Mouse (Mus musculus) kidney, embryonic 15.5 days (tissue): ENCODE measurements around the gene Sele. TPM values are rescaled to one million over a fixed set of nuclear protein-coding genes. Genes with fewer than 3 reads are reported as not detected.

Experiments
- ATAC-seq: fragments of 200-750 bp; cut with Nextera tagmentation; replicated peaks from 2 replicates; pipeline ENCODE4 v1.8.0; 2017; ENCODE audit warnings: moderate TSS enrichment; ENCODE audit not compliant: low FRiP score
- H3K27ac ChIP-seq: fragments of 300-500 bp; sonication (generic); 2 replicates; pipeline ENCODE4 v1.5.1; 2015; ENCODE audit warnings: mild to moderate bottlenecking, inconsistent platforms
- H3K27me3 ChIP-seq: fragments of 300-500 bp; sonication (generic); 2 replicates; pipeline ENCODE4 v1.6.1; 2015; ENCODE audit warnings: inconsistent platforms
- H3K36me3 ChIP-seq: fragments of 300-500 bp; sonication (generic); 2 replicates; pipeline ENCODE4 v1.6.1; 2015; ENCODE audit warnings: inconsistent platforms
- H3K4me1 ChIP-seq: fragments of 300-500 bp; sonication (generic); 2 replicates; pipeline ENCODE4 v1.6.1; 2015; ENCODE audit warnings: inconsistent platforms
- H3K4me2 ChIP-seq: fragments of 300-500 bp; sonication (generic); 2 replicates; pipeline ENCODE4 v1.6.1; 2015; ENCODE audit warnings: moderate library complexity, mild to moderate bottlenecking, inconsistent platforms
- H3K4me3 ChIP-seq: fragments of 300-500 bp; sonication (generic); replicated peaks from 2 replicates; pipeline ENCODE4 v1.5.1; 2015; ENCODE audit warnings: mild to moderate bottlenecking, inconsistent platforms
- H3K9ac ChIP-seq: fragments of 300-500 bp; sonication (generic); 2 replicates; pipeline ENCODE4 v1.6.1; 2015; ENCODE audit warnings: mild to moderate bottlenecking, inconsistent platforms
- H3K9me3 ChIP-seq: fragments of 300-500 bp; sonication (generic); replicated peaks from 2 replicates; pipeline ENCODE4 v1.6.1; 2016; ENCODE audit warnings: inconsistent platforms
- WGBS: fragments of 180-500 bp; shearing (Covaris S2); methylation state at CpG from one replicate; pipeline ENCODE4 v1.1.7; 2015; ENCODE audit warnings: mixed read lengths; 5-methylcytosine and 5-hydroxymethylcytosine counted together
- polyA plus RNA-seq: library from polyadenylated mRNA; unstranded; fragments of >200 nt; fragmentation: Nextera tagmentation; extraction: Ambion mirVana; gene quantifications from 2 replicates; pipeline ENCODE4 v1.2.1, GENCODE M21; 2015

Sele gene
- polyA plus RNA-seq, 1 experiment from 2014 or later = 0.17 TPM

DNA sequence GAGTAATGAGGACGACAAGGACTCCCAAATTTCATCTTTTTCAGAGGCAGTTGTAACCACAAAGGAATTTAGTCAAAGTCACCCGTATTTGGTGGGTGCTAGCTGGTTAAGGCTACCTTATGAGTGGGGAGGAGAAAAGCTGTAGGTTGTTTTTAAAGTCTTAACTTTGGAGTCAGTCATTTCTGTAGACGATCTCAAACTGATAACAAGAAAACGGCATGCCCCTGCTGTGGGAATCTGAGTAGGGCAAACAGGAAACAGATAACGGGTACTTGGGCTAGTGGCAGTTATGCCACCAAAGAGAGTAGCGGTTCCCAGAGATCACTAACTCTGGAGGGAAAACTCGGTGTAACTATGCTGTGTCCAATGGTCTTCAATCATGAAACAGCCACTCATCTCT, 25.8 kb downstream of the Sele start:
- H3K9ac ChIP-seq = no peak overlapping the region
- H3K27ac ChIP-seq = no peak overlapping the region
- H3K4me1 ChIP-seq = no peaks in the 10 kb centered on the region
- no peaks in the 10 kb centered on the region for H3K27me3 ChIP-seq
- no peak for ATAC-seq
- no peaks in the 10 kb centered on the region for H3K9me3 ChIP-seq
- H3K4me2 ChIP-seq = no peak overlapping the region
- H3K4me3 ChIP-seq = no peak overlapping the region
- WGBS = 83% methylated on average over 7 of the region's 7 CpGs
- no peaks in the 10 kb centered on the region for H3K36me3 ChIP-seq

DNA sequence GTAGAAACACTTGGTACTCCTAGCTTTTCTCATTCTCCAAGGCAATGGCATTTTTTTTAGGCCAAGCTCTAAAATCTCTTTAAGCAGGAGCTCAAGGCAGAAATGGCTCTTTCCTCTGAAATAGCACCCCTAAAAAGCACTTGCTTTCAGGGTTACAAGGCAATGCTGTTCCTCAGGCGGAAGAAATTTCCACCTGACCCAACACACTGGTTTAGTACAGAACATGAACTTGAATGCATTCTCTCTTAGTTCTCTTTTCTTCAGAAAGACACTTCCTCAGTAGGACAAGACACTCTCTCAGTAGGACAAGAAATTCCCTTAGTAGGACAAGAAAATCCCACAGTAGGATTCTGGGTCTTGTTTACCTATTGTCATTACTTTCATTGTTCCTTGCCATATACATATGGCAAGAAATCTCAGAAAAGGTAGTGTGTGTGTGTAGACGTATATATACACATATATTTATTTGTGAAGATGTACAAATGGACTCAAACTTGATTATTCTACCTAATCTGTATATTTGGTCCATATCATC, 26.6 kb downstream of the Sele start:
- Histone ChIP-seq H3K4me3 (no peak overlapping the region), H3K27ac (no peak overlapping the region), H3K9ac (no peak overlapping the region), H3K9me3 (no peaks in the 10 kb centered on the region), H3K4me2 (no peak overlapping the region), H3K27me3 (no peaks in the 10 kb centered on the region), H3K4me1 (no peaks in the 10 kb centered on the region), H3K36me3 (no peaks in the 10 kb centered on the region)
- ATAC-seq = no peak
- 91% methylated on average over 2 of the region's 2 CpGs for WGBS

DNA sequence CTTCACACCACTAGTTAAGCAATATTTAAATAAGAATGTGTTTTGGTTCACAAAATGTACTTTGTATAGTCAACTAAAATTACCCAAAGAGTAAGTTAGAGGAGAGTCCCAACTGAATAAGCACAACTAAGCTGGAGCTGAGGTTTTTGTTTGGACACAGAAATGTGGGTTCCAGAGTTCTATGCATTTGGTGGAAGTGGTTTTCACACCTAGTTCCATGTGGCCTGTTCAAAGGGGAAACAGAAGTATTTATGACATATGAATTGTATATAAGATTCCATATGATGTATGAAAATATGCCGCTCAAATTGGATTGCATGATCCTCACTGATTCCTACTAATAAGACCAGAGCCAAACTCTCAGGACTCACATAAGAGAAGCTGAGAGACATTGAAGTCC, 27.4 kb downstream of the Sele start:
- Histone ChIP-seq H3K4me3 (no peak overlapping the region), H3K36me3 (no peaks in the 10 kb centered on the region)
- WGBS = 97% methylated on average over 1 of the region's 1 CpGs

DNA sequence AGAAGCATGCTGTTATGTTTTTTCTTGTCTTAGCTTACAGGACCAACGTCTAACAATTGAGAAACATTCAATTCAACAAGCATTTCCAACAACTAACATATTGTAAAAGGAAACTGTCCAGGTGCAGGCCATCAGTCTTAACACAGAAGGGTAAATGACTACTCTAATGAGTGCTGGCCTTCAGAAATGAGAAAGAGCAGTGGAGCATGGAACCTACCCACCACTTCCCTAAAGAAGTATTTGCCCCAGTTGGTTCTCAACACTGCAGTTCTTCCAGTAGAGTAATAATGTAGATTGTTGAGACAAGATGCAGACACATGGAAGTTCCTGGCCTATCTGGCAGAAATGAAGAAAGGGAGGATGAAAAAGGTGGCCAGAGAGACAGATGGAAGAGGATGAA, 28.4 kb downstream of the Sele start:
- Histone ChIP-seq H3K9me3 (no peaks in the 10 kb centered on the region), H3K4me1 (no peaks in the 10 kb centered on the region), H3K4me2 (no peak overlapping the region), H3K4me3 (no peak overlapping the region), H3K27me3 (no peaks in the 10 kb centered on the region), H3K27ac (no peak overlapping the region), H3K36me3 (no peaks in the 10 kb centered on the region), H3K9ac (no peak overlapping the region)
- WGBS = 38% methylated on average over 1 of the region's 1 CpGs
- ATAC-seq = no peak

More for the DNA sequence above, 27.4 kb downstream of the Sele start:
- no peaks in the 10 kb centered on the region for H3K9me3 ChIP-seq
- H3K27me3 ChIP-seq = no peaks in the 10 kb centered on the region
- H3K27ac ChIP-seq = no peak overlapping the region
- no peak overlapping the region for H3K4me2 ChIP-seq
- ATAC-seq = no peak
- H3K9ac ChIP-seq = no peak overlapping the region
- H3K4me1 ChIP-seq = no peaks in the 10 kb centered on the region

DNA sequence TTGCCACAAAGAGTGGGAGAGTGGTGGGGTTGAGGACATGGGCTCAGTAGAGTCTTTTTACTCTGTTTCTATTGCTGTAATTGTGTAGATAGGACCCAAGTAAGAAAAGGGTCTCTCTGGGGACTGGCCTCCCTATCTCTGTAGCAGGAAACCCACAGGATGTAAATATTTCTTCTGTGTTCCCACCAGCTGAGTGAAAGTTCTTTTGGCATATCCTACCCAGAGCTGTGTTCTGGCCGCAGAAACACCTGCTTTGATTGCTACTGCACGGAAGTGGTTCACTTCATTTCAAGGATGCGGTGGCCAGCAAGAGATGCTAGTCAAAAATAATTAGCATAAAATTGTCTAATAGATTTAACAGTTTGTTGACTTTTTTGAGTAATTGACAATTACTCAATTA, 29.0 kb downstream of the Sele start:
- H3K27me3 ChIP-seq = no peaks in the 10 kb centered on the region
- no peaks in the 10 kb centered on the region for H3K36me3 ChIP-seq
- H3K9me3 ChIP-seq = no peaks in the 10 kb centered on the region
- no peak overlapping the region for H3K9ac ChIP-seq
- 91% methylated on average over 3 of the region's 3 CpGs for WGBS
- no peak overlapping the region for H3K4me2 ChIP-seq
- ATAC-seq = no peak
- no peak overlapping the region for H3K4me3 ChIP-seq
- no peaks in the 10 kb centered on the region for H3K4me1 ChIP-seq
- no peak overlapping the region for H3K27ac ChIP-seq

DNA sequence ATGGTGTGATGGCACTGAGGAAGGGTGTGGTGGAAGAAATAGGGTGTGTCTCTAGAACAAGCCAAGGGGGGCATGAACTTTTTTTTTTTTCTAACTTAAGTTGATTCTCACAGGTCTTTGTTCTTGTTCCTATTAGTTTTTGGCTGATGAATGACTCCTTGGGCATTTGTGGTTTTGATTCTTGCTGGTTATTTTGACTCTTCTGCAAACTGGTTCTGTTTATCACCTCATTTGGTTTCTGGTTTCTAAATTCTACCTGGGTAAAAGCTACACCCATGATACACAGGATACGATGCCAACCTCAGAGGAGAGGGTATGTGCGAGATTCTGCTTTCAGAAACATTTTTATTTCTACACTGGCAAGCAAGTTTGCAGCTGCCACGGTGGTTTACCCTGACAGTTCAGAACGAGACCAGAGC, 30.3 kb downstream of the Sele start:
- Histone ChIP-seq H3K4me3 (no peak overlapping the region), H3K27ac (no peak overlapping the region), H3K9ac (no peak overlapping the region), H3K36me3 (no peaks in the 10 kb centered on the region), H3K4me2 (no peak overlapping the region), H3K9me3 (no peaks in the 10 kb centered on the region), H3K27me3 (no peaks in the 10 kb centered on the region), H3K4me1 (no peaks in the 10 kb centered on the region)
- no peak for ATAC-seq
- 93% methylated on average over 4 of the region's 4 CpGs for WGBS

DNA sequence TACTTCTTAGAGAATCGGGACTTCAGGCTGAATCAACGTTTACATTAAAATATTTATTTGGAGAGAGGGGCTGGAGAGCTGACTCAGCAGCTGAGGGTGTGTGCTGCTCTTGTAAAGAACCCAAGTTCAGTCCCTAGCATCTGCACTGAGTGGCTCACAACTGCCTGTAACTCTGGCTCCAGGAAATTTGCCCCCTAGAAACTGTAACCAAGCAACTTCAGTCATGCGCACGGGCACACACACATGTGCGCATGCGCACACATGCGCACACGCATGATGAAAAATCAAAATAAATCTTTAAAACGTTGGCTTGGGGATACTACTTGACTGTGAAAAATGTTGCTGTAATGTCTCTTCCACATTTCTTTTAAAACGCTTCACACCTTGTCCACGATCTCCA, 31.1 kb downstream of the Sele start:
- Histone ChIP-seq H3K27ac (no peak overlapping the region), H3K9me3 (no peaks in the 10 kb centered on the region), H3K27me3 (no peaks in the 10 kb centered on the region), H3K36me3 (no peaks in the 10 kb centered on the region), H3K9ac (no peak overlapping the region), H3K4me3 (no peak overlapping the region), H3K4me1 (no peaks in the 10 kb centered on the region), H3K4me2 (no peak overlapping the region)
- 84% methylated on average over 11 of the region's 11 CpGs for WGBS
- no peak for ATAC-seq

DNA sequence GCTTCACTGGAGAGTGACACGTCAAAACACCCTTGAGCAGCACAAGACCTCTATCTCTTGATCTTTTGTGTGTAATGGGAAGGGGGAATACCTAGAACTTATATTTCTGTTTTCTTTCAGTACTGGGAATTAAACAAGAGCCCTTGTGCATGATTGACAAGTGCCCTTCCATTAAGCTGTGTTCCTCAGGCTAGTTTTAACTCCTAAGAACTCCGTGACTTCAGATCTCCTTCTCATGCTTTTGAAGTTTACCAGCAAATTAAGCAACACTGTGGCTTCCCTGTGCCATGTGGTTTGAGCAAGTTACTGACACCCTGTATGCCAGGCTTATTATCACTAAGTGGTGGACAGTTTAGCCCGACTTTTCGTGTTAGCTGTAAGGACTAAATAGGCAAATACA, 35.0 kb downstream of the Sele start:
- H3K4me1 ChIP-seq = no peaks in the 10 kb centered on the region
- no peak overlapping the region for H3K27ac ChIP-seq
- no peak overlapping the region for H3K9ac ChIP-seq
- H3K9me3 ChIP-seq = no peaks in the 10 kb centered on the region
- ATAC-seq = no peak
- 91% methylated on average over 4 of the region's 4 CpGs for WGBS
- H3K4me2 ChIP-seq = no peak overlapping the region
- H3K4me3 ChIP-seq = no peak overlapping the region
- H3K36me3 ChIP-seq = no peaks in the 10 kb centered on the region
- H3K27me3 ChIP-seq = no peaks in the 10 kb centered on the region

DNA sequence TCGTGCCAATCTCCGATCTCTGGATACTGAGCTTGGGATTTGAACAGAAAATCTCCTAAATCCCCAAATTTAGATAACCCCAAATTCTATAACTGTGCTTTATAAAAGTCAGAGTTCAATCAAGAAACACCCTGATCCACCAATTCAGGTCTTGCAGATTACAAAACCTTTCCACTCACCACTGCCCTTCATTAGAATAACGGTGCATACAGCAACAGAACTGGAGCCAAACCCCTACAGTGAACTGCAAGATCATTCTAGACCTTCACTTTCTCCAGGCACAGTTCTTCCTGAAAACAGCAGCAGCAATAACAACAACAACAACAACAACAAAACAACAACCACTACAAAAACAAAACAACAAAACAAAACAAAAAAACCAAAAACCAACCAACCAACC, 38.8 kb downstream of the Sele start:
- Histone ChIP-seq H3K9me3 (no peaks in the 10 kb centered on the region), H3K27ac (no peak overlapping the region), H3K4me3 (no peak overlapping the region), H3K4me1 (no peaks in the 10 kb centered on the region), H3K4me2 (no peak overlapping the region), H3K9ac (no peak overlapping the region), H3K36me3 (no peaks in the 10 kb centered on the region), H3K27me3 (no peaks in the 10 kb centered on the region)
- ATAC-seq = no peak
- 86% methylated on average over 3 of the region's 3 CpGs for WGBS

DNA sequence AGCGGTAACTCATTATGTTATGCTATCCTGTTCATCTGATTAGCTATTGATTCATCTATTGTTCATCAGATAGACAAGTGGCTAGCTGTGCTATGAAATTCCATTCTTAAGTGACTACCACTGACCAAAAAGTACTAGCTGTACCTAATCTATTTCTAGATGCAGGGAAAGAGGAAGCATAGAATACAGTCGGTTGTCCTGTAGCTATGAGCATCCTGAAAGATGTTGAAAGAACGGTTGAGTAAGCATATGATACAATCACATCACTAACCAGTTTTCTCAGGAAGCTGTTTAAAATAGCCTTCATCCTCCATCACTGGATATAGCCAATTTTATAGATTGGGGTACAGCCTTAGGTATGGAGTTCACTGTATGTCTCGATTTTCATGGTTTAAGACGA, 39.8 kb downstream of the Sele start:
- Histone ChIP-seq H3K4me2 (no peak overlapping the region), H3K27me3 (no peaks in the 10 kb centered on the region), H3K36me3 (no peaks in the 10 kb centered on the region), H3K27ac (no peak overlapping the region), H3K9ac (no peak overlapping the region), H3K4me1 (no peaks in the 10 kb centered on the region), H3K9me3 (no peaks in the 10 kb centered on the region), H3K4me3 (no peak overlapping the region)
- no peak for ATAC-seq
- WGBS = 92% methylated on average over 5 of the region's 5 CpGs

DNA sequence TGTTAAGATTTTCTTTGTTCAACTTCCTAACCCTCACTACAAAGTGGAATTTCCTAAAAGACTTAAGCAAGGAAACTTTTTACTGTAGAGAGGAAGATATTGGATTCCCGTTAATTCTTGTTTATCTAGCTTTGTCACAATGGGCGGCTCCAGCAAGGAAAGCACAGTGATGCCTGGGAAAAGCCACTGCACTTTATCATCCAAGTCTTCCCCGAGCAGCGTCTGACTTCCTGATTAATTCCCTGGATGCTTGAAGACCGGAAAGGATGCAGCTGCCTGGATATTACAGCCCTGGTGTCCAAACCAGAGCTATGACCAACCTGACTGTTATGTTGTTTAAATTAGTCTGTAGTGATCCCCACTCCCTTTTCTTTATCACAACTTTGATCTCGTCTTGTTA, 48.7 kb downstream of the Sele start:
- Histone ChIP-seq H3K4me1 (no peaks in the 10 kb centered on the region), H3K4me3 (no peak overlapping the region), H3K9me3 (no peaks in the 10 kb centered on the region), H3K36me3 (no peaks in the 10 kb centered on the region), H3K9ac (no peak overlapping the region), H3K27ac (no peak overlapping the region), H3K4me2 (no peak overlapping the region), H3K27me3 (no peaks in the 10 kb centered on the region)
- ATAC-seq = no peak
- 22% methylated on average over 6 of the region's 6 CpGs for WGBS

DNA sequence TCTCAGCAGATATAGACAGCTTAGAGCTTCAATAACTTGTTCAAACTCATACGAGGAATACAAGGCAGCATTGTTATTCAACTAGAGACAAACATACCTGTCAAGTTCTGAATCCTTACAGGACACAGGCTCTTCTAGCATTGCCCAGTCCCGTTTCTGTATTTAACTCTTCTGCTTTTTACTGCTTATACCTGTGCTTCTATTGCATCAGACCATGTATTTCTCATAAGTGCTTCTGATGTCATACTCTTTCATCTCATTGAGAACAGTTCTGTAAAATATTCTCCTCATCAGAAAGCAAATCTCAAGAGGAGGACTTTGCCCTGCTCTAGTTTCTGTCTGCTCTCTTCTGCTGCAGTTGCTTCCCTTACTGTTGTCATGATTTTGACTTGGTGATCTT, 49.9 kb downstream of the Sele start:
- Histone ChIP-seq H3K4me2 (no peak overlapping the region), H3K4me1 (no peaks in the 10 kb centered on the region), H3K9ac (no peak overlapping the region), H3K9me3 (no peaks in the 10 kb centered on the region), H3K4me3 (no peak overlapping the region), H3K27ac (no peak overlapping the region), H3K27me3 (no peaks in the 10 kb centered on the region), H3K36me3 (no peaks in the 10 kb centered on the region)
- ATAC-seq = no peak
- WGBS = 81% methylated on average over 2 of the region's 2 CpGs

DNA sequence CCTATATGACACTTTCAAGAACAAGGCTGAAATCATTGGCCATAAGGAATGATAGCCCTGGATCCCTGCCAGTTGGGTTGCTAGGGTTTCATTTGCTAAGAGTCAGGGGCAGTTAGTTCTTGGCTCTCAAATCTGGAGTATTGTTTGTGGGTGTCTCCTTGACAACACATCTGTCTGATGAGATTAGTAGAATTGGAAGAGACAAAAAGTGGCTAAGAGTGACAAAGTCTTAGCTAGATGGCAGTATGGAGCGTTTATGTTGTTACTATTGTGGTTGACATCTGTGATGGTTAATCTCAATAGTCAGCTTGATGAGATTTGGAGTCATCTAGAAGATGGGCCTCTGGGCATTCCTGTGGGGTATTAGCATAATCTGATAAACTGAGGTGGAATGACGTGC, 50.3 kb downstream of the Sele start:
- no peak overlapping the region for H3K4me2 ChIP-seq

More for the DNA sequence above, 50.3 kb downstream of the Sele start:
- Histone ChIP-seq H3K9ac (no peak overlapping the region), H3K4me1 (no peaks in the 10 kb centered on the region), H3K27ac (no peak overlapping the region), H3K4me3 (no peak overlapping the region), H3K36me3 (no peaks in the 10 kb centered on the region), H3K9me3 (no peaks in the 10 kb centered on the region), H3K27me3 (no peaks in the 10 kb centered on the region)
- ATAC-seq = no peak
- WGBS = 75% methylated on average over 2 of the region's 2 CpGs
